Mouse (Mus musculus) E14TG2a.4 (cell line): ENCODE data around the gene Fam189a1.

Experiments used
- H3K27me3 ChIP-seq: 2 replicates; pipeline ENCODE4 v1.6.1; 2014; ENCODE audit warnings: low read length, control low read depth; ENCODE audit not compliant: insufficient read depth
- H3K36me3 ChIP-seq: 2 replicates; pipeline ENCODE4 v1.6.1; 2014; ENCODE audit warnings: low read length, control low read depth; ENCODE audit not compliant: insufficient read depth
- H3K4me1 ChIP-seq: replicated peaks from 2 replicates; pipeline ENCODE4 v1.6.1; 2014; ENCODE audit warnings: low read depth, low read length, control low read depth
- H3K4me3 ChIP-seq: replicated peaks from 2 replicates; pipeline ENCODE4 v1.5.1; 2014; ENCODE audit warnings: mild to moderate bottlenecking, low read length
- H3K9me3 ChIP-seq: 2 replicates; pipeline ENCODE4 v1.6.1; 2014; ENCODE audit warnings: low read length, control low read depth
- CTCF ChIP-seq: conservative IDR thresholded peaks from 2 replicates; pipeline ENCODE4 v1.5.1; 2014; ENCODE audit warnings: low read length
- NANOG ChIP-seq: IDR thresholded peaks from 2 replicates; pipeline ENCODE4 v1.6.1; 2014; ENCODE audit warnings: borderline replicate concordance, low read length, mixed read lengths
- POU5F1 ChIP-seq: IDR thresholded peaks from 2 replicates; pipeline ENCODE4 v1.6.1; 2014; ENCODE audit warnings: low read length, borderline replicate concordance

The Fam189a1 gene

GRCm38 (mm10) chr7:65093314-65093713 lies 63.1 kb downstream of the Fam189a1 start:
- Histone ChIP-seq H3K36me3 (no peaks in the 10 kb centered on the region), H3K4me1 (0 out of 2 replicates have a peak, but pooled peaks cover 6% of the 10 kb centered on the region), H3K4me3 (no peak overlapping the region), H3K9me3 (no peaks in the 10 kb centered on the region), H3K27me3 (no peaks in the 10 kb centered on the region)
- TF ChIP-seq CTCF: no peak
- TF ChIP-seq POU5F1: no peak
- TF ChIP-seq NANOG: no peak

- Histone ChIP-seq H3K27me3 (no peaks in the 10 kb centered on the region), H3K9me3 (no peaks in the 10 kb centered on the region), H3K4me3 (no peak overlapping the region), H3K36me3 (no peaks in the 10 kb centered on the region), H3K4me1 (0 out of 2 replicates have a peak, but pooled peaks cover 6% of the 10 kb centered on the region)
- TF ChIP-seq CTCF (no peak), NANOG (no peak), POU5F1 (no peak)
Observed at GRCm38 (mm10) chr7:65091486-65091885, 64.9 kb downstream of the Fam189a1 start.

- Histone ChIP-seq H3K4me1 (peaks cover 5% of the 10 kb centered on the region; the same call in 1 of the 2 replicates), H3K36me3 (no peaks in the 10 kb centered on the region), H3K27me3 (no peaks in the 10 kb centered on the region), H3K4me3 (no peak overlapping the region), H3K9me3 (no peaks in the 10 kb centered on the region)
- TF ChIP-seq POU5F1 (no peak), NANOG (no peak), CTCF (no peak)
Observed at GRCm38 (mm10) chr7:65085972-65086371, 70.4 kb downstream of the Fam189a1 start.

- TF ChIP-seq CTCF (no peak), POU5F1 (no peak), NANOG (no peak)
Observed at GRCm38 (mm10) chr7:65082778-65083091, 73.6 kb downstream of the Fam189a1 start.

GRCm38 (mm10) chr7:65081979-65082777 lies 74.2 kb downstream of the Fam189a1 start:
- TF ChIP-seq CTCF (no peak), POU5F1 (no peak), NANOG (no peak)
- Histone ChIP-seq H3K4me1 (peaks cover 5% of the 10 kb centered on the region; the same call in 1 of the 2 replicates), H3K36me3 (no peaks in the 10 kb centered on the region)

More at GRCm38 (mm10) chr7:65082778-65083091, 73.6 kb downstream of the Fam189a1 start:
- no peaks in the 10 kb centered on the region for H3K9me3 ChIP-seq
- no peak overlapping the region for H3K4me3 ChIP-seq
- no peaks in the 10 kb centered on the region for H3K27me3 ChIP-seq
- peaks cover 5% of the 10 kb centered on the region; the same call in 1 of the 2 replicates for H3K4me1 ChIP-seq
- no peaks in the 10 kb centered on the region for H3K36me3 ChIP-seq

GRCm38 (mm10) chr7:65076134-65076533 lies 80.2 kb downstream of the Fam189a1 start:
- no peak for TF ChIP-seq CTCF
- no peak for TF ChIP-seq POU5F1
- no peak for TF ChIP-seq NANOG
- H3K4me3 ChIP-seq: no peak overlapping the region
- peaks cover 21% of the 10 kb centered on the region for H3K4me1 ChIP-seq
- no peaks in the 10 kb centered on the region for H3K9me3 ChIP-seq
- no peaks in the 10 kb centered on the region for H3K36me3 ChIP-seq
- H3K27me3 ChIP-seq: no peaks in the 10 kb centered on the region

More at GRCm38 (mm10) chr7:65081979-65082777, 74.2 kb downstream of the Fam189a1 start:
- H3K9me3 ChIP-seq: no peaks in the 10 kb centered on the region
- no peaks in the 10 kb centered on the region for H3K27me3 ChIP-seq
- no peak overlapping the region for H3K4me3 ChIP-seq

- H3K36me3 ChIP-seq: no peaks in the 10 kb centered on the region
- no peaks in the 10 kb centered on the region for H3K27me3 ChIP-seq
- H3K9me3 ChIP-seq: no peaks in the 10 kb centered on the region
- H3K4me3 ChIP-seq: no peak overlapping the region
- peaks cover 25% of the 10 kb centered on the region for H3K4me1 ChIP-seq
- TF ChIP-seq POU5F1 (no peak), CTCF (no peak), NANOG (no peak)
Observed at GRCm38 (mm10) chr7:65074194-65074593, 82.2 kb downstream of the Fam189a1 start.

- Histone ChIP-seq H3K27me3 (no peaks in the 10 kb centered on the region), H3K4me3 (no peak overlapping the region), H3K4me1 (peaks cover 31% of the 10 kb centered on the region), H3K9me3 (no peaks in the 10 kb centered on the region), H3K36me3 (no peaks in the 10 kb centered on the region)
- TF ChIP-seq NANOG (no peak), POU5F1 (no peak), CTCF (peak; percentile 85)
Observed at GRCm38 (mm10) chr7:65073555-65073954, 82.8 kb downstream of the Fam189a1 start.
